Mouse (Mus musculus) frontal cortex, adult (tissue): ENCODE results near the gene Defb18.
"Not testable (repeated sequence)": the region's sequence is repeated elsewhere in the genome, so short reads cannot be mapped to it uniquely, and the experiment has no call there.

Experiments used
- ATAC-seq: cut with Nextera tagmentation; 2 replicates; pipeline ENCODE4 v1.9.2; 2017; ENCODE audit warnings: mild to moderate bottlenecking, moderate library complexity, mixed read lengths; ENCODE audit not compliant: low TSS enrichment

Defb18 gene

DNA sequence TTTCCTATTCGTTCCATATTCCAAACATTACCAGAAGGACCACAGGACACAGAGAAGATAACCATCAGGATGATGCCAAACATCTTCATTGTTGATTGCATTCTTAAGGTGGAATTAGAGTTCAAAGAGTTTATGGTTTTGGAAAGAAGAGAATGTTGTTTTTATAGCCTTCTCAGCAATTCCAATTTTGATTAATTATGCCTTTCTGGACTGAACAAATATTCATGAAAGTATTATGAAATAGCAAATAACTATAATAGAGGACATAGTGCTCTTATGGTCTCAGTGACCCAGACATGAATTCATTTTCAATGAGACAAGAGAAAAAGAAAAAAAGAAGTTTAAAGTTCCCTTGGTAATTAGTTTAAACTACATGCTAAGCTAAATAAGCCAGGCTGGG lies at the start of gene Defb18:
Gene Defb18 (minus strand): TSS at position 101 of the 400 bp plus-strand sequence.
- no peak for ATAC-seq

- ATAC-seq = no peak
Measured at GRCm38 (mm10) chr1:18271095-18271494, 33.9 kb upstream of the Defb18 start.

DNA sequence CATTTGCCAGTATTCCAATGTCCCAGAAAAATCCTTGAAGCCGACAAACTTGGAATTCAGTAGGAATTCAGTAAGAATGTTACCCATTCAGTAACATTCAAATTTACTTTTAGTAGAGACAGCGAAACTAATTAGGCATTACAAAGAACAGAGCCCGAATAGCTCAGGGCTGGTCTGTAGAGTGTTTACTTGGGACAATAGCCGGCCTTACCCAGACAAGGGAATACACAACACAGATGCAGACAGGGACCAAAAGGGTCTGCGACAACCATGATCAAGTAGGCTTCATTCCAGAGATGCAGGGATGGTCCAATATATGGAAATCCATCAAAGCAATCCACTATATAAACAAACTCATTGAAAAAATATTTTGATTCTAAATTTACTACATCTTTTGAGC lies 31.6 kb upstream of the Defb18 start:
- ATAC-seq = no peak

DNA sequence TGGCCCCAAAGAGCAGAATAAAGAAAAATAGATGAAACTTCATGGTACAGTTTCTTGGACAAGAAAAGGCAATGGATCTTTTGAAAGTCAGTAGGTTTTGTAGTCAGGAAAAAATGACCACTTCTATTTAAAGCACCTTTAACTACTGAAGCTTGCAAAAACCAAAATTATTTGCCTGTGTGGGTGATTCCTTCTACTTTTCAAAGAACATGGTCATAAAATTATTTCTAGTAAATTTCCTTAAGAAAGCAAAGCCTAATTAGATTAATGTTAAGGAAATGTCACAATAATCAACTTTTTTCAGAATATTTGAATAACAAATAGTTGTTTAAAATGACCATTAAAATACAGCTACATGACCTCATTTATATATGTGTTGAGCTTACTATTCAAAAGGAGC lies 27.8 kb upstream of the Defb18 start, which contains the start of gene Defb41:
Gene Defb41 (minus strand): TSS at position 101 of the 400 bp plus-strand sequence.
- no peak for ATAC-seq

DNA sequence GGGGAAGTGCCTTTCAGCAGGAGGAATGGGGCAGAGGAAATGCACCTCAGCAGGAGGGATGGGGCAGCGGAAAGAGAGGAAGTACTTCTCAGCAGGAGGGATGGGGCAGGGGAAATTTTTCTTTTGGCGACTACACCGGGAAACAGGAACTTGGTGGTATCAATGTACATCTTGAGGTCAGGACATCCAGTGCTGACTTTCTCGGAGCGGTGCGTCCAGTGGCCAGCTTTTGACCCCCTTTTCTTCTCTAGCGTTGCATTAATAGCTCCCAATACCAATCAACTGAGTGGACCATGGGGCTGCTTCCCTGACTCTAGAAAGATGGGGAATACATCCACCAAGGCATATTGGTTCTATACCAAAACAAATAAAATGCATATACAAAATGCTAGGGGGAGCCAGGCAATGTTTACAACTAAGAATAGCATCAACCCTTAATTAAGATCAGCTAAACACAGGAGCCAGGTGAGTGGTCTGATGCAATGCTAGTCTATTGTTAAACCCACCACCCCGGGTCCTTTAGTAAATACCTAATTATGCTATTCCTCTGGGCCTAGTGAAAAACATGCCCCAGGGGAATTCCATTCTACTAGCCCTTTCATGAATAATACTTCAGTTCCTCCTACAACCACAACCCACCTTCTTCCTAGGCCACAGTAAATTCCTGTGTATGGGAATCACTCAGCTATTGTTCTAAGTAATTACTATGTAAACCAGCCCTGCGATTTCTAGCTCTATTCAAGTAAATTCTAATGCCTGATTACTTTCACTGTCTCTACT lies 8.7 kb upstream of the Defb18 start:
- ATAC-seq = not testable (repeated sequence)

GRCm38 (mm10) chr1:18223385-18223945 lies 13.8 kb downstream of the Defb18 start:
- no peak for ATAC-seq

DNA sequence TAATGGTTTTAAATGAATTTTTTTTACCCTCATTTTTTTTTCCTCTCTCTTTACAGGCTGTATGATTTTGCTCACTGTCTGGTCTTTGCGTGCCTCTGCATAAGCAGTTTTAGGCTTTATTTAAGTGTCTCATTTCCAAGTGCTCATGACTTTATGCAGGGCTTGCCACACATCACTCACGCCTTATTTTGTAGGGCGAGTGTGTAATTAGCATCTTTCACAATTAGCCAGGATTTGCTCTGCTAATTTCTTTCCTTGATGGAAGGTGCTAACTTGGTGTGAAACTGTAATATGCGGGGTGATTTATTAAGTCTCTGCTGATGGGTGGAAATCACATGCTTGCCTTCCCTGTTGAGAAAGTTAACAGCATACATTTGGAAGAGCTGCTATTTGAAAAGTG lies 45.5 kb downstream of the Defb18 start:
- ATAC-seq = no peak

DNA sequence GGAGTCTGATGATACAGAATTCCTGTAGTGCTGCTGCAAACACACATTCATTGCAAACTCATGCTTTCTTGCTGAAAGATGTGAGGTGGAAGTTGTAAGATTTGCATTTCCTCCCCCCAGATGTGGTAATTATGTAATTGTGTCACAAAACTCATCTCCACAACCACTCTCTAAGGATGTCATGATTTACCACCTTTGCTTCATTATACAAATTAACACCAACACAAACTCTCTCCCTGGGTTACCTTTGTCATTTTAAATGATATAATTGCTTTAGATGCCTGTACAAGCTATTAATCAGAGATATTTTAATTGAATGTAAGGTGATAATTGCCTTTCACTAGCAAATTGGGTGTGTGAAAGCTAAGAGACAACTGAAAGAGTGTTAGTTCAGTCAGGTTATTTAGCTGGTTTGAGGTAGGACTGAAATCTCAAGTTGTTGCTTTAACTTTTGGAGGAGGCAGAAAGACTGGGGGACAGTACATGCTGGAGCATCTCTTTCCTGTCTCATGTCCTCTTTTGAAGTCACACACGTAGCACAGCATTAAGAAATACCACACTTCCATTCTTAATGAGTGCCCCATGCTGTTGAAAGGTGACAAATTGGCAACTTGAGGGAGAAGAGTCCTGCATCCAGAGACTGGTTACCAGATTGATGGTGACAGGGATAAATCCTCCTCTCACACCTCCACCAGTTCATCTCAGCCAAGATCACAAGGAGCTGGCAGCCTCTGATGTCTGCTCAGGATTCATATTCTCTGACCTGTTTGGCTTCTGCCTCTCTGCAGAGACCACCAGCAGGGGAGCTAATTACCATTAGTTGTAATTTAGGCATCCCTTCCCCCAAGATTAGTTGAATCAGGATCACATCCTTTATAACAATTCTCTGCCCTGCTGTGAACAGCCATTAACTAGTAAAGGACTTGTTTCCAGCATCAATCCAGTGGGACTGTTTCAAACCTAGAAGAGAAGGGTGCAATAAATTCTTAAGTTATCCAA lies 46.2 kb downstream of the Defb18 start:
- ATAC-seq = no peak
